Mouse (Mus musculus) cerebellum, adult (tissue): ENCODE data around the gene Pias1.
"Not testable (repeated sequence)": the region's sequence is repeated elsewhere in the genome, so short reads cannot be mapped to it uniquely, and the experiment has no call there.

Source experiments
- ATAC-seq: cut with Nextera tagmentation; 2 replicates; pipeline ENCODE4 v1.9.2; 2017; ENCODE audit warnings: mild to moderate bottlenecking, moderate library complexity, mixed read lengths; ENCODE audit not compliant: insufficient number of reproducible peaks, low FRiP score, low TSS enrichment

Pias1 gene

GRCm38 (mm10) chr9:62945346-62945745, 42.4 kb downstream of the Pias1 start:
- ATAC-seq = no peak

- ATAC-seq = no peak
These were observed 43.7 kb downstream of the Pias1 start for GRCm38 (mm10) chr9:62944063-62944462.

DNA sequence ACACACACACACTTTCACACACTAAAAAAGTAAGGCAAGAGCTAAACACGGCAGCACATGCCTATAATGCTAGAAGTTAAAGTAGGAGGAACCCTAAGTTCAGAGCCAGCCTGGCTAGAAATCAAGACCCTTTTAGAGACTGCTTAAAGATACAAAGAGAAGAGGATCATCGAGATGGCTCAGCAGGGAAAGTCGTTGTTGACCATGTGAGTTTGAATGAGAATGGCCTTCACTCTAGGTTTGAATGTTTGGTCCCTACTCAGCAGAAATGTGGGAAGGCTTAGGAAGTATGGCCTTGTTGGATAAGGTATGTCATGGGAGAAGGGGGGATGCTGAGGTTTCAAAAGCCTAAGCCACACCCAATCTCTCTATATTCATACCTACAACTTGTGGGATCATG, 46.8 kb downstream of the Pias1 start:
- no peak for ATAC-seq

DNA sequence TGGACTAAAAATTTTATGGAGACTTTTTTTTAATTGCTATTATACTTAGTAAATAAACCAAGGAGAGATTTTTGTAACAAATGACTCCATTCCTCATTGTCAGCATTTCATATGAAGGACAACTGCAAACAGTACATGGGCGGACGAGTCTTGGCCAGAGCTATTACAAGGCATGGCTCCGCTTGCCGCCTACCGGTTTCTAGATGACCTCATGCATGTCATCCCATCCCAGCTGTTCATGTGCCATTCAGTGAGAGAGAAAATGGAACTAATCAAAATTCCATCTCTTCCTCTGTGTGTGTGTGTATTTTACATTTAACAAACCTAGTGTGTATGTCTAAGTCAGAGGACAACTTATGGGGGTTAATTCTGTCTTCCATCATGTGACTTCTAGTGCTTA, 51.9 kb downstream of the Pias1 start:
- no peak for ATAC-seq

DNA sequence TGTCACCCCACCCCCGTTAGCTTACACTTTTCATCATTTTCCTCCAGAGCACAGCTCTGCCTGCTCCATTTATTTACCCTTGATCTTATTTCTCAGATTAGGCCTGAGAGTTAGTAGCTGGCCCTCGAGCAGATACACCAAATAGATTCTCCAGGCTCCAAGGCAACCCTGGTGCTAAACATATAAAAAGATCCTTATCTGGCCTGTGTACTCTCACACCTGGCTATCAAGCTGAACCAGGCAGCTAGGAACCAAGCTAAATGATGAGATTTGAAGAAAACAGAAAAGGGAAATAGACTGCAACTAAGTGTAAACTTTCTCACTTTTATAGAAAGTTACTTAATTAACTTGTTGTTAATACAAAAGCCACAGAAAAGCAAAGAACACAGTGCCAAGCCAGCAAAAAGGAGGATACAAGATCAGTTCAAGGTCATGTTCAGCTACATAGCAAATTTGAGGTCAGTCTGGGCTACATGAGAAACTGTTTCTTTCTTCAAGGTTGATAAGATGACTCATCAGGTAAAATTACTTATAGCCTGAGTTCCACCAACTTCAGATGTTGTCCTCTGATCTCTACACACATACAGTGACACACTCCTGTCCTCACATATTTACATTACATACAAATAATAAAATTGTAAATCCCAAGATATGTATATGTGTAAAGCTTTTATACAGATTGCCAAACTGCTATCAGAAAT, 52.9 kb downstream of the Pias1 start:
- ATAC-seq = no peak

- ATAC-seq = no peak
These were observed 55.0 kb downstream of the Pias1 start for GRCm38 (mm10) chr9:62932575-62933339.

- ATAC-seq = no peak
These were observed 62.7 kb downstream of the Pias1 start for GRCm38 (mm10) chr9:62924886-62925610.

DNA sequence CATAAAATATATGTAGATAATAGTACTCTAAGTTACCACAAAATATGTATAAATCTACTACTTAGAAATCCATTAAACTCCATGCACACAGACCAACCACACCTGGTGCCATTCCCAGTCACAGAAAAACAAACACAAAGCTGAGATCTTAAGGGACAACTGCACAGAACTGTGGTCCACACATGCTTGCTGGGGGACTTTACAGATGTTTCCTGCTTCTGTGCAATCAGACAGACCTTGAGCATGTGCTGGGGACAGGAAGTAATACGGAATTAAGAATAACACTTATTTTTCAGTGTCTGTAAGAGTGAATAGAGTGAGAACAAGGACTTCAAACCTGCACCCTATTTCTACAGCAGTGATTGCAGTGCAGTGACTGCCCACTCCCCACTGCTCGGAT, 66.8 kb downstream of the Pias1 start:
- no peak for ATAC-seq

- no peak for ATAC-seq
These were observed 70.7 kb downstream of the Pias1 start for GRCm38 (mm10) chr9:62917059-62917458.

- ATAC-seq = no peak
These were observed 74.2 kb downstream of the Pias1 start for GRCm38 (mm10) chr9:62913390-62914069.

DNA sequence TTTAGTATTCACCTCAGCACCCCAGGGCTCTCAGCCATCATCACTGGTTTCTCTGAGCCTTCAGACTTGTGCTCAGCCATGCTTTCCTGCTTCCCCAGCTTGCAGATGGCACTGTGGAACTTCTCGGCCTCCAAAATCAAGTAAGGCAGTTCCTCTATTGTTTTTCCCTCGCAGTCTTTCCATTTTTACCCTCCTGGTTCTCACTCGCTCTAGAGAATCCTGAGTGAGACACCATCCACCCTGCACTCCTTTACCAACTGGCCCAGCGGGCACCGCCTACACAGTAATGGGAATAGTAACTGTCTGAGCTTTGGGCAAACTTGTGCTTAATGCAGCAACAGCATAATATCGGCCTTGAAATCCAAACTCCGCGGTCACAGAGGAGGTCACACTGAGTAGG, 82.7 kb downstream of the Pias1 start:
- ATAC-seq = no peak

- ATAC-seq = no peak
These were observed 83.9 kb downstream of the Pias1 start for GRCm38 (mm10) chr9:62903841-62904240.

- ATAC-seq = no peak
These were observed 86.0 kb downstream of the Pias1 start for GRCm38 (mm10) chr9:62901736-62902135.

DNA sequence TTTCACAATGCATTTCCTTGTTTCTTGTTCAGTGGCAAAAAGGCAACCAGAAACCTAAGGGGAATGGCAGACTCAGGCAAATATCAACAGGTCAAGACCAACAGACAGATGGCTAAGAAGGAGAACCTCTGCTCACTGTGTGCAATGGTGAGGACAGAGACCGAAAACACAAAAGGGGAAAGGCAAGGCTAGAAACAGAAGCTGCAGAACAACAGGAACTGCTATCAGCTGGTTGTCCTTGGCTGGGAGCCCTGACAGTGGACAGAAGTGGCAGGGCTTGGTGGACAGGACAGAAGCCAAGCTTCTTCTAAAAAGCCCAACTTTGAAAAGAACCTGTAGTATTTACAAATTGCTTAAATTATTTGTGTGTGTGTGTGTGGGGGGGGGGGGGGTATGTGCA, 93.2 kb downstream of the Pias1 start:
- no peak for ATAC-seq

- no peak for ATAC-seq
These were observed 105.9 kb downstream of the Pias1 start for GRCm38 (mm10) chr9:62881871-62882270.

DNA sequence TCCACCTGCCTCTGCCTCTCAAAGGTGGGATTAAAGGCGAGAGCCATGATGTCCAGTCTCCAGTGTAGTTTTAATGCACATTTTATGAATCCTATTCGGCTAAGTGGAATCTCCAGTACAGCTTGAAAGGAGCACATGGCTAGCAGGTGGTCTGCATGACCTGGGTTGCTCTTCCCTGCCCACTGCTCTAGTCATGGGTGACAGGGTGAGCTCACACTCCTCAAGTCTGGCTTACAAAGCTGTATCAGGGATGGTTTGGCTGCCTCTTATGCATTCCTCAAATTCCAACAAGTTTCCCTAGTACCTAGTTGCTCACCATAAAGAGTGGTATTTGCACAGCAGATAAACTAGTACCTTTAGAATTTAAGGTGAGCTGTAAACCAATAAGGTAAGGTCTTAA, 109.9 kb downstream of the Pias1 start:
- ATAC-seq = no peak

GRCm38 (mm10) chr9:62876966-62877616, 110.6 kb downstream of the Pias1 start:
- ATAC-seq = no peak

DNA sequence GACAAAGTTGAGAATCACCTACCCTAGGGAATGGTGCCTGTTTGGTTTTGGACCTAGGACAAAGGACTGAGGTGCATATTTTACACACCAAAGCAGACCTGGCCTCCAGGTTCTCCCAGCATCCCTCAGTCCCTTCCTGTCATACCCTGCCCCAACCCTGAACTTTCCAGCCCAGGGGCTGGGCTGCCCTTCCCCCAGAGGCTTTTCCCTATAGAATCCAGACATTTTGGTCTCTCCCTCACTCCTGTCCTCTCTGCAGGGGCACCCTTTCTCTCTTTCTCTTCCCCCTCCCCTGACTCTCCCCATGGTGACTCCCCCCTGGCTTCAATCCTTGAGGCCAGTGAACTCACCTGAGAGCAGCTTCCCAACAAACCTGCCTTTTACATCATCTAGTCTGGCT, 117.0 kb downstream of the Pias1 start:
- no peak for ATAC-seq

- not testable (repeated sequence) for ATAC-seq
These were observed 118.5 kb downstream of the Pias1 start for GRCm38 (mm10) chr9:62869236-62869635.

DNA sequence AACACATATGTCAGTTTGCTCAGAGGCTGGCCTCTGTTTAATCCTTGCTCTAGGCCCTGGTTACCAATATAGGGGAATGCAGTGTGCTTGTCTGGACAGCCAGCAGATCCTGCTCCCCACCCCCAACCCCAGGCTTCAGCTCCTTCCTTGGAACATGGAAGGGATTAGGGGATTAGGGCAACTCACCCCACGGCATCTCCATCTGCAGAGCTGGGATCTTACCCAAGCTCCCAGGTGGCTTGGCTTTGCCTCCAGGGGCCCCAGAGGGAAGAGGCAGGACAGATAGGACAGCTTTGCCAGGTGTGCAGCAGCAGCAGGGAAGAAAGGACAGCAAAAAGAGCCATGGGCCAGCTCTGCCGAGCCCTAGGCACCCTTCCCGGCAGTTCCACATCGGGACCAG, 126.9 kb downstream of the Pias1 start:
- no peak for ATAC-seq
